Mouse (Mus musculus): ENCODE measurements around the gene Ccdc9b.

The Ccdc9b gene

GRCm38 (mm10) chr2:118745915-118746901 is 16.3 kb downstream of the Ccdc9b start:
- peak; percentile 59 for DNase-seq

DNA sequence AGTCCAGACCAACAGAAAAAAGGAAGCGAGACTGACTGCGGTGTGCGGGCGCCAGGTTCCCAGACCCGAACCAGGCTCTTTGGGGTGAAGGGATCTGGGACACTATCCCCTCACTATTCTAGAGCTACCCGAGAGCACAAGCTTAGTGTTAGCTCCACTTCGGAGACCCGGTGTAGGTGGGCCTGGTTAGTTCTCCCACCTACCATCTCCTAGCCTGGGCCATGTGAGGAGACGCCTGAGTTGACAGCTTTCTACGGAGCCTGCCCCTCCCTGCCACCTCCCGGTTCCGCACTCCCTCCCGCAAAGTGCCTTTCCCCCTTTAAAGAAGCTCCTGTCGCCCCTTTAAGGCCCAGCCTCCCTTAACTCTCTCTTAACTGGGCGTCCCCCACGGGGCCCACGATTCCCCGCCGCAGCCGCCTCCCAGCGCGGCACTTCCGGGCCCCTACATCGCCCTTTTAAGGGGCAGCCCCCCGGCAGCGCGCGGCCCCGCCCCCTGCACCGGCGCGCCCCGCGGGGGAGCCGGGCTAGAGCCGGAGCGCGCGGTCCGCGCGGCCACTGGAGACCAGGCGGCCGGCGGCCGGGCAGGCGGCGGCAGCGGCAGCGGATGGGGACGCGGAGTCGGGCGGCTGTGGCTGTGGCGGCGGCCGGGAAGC is 17.1 kb downstream of the Ccdc9b start, which contains the start of gene Inafm2:
Gene Inafm2 (plus strand): TSS at position 527 of the 653 bp plus-strand sequence.
- peak; percentile 94 for DNase-seq

DNA sequence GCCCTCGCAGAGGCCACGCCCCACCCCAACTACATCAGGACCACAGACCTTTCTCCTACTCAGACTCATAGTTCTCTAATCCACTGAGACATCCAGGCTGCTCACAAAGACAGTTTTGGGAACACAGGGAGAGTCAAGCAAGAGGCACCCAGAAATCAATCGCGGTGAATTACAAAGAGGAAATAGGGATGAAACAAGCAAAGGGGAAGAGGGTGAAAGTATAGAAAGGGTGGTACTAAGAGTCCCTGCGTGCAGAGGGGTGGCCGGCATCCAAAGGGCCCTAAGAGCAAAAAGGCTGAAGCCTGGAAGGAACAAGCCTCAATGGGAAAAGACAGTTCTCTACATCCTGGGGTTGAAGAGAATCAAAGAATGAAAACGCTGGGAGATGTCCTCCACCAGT is 17.8 kb downstream of the Ccdc9b start:
- DNase-seq: no peak

DNA sequence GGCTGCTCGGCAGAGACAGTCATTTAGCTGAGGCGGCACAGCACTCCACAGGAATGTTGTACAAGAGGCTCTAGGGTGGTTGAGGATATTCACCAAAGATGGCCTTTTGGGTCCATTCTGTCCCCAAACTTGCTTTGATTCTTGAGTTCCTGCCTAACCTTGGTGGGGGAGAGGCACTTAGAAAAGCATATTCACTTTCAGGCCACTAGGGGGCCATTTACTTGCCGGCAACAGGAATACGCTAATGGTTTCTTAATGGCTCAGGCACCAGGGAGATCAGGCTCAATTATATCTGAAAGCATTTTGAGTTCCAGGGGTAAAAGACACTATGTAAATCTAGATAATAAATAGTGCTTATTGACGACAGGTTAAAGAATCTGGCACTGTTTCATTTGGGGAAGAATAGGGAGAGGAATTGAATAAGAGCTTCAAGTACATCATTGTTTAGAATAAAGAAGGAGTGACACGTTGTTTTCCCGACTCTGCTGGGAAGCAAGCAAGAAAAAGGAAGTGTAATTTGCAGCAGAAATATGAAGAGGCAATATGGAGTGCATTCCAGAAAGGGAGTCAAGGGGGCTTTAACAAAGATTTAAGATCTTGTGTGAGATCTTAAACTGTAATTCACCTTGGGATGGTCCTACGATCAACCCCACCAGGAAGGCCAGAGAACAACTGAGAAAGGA is 19.1 kb downstream of the Ccdc9b start:
- peak; percentile 42 for DNase-seq

DNA sequence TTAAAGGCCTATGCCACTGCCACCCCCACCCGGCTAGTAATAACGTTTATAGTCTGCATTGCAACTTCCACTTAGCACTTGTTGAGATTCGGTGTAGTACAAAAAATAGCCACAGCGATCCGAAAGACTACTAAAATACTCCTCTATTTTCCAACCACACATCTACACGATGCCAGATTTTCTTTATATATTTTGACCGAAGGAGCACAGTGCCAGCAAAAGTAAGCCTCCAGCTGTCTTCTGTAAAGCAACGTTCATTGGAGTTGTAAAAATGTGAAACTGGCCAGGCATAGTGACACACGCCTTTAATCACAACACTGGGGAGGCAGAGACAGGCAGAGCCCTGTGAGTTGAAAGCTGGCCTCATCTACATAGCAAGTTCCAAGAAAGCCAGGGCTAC is 21.3 kb downstream of the Ccdc9b start:
- no peak for DNase-seq

- DNase-seq: no peak
Measured at GRCm38 (mm10) chr2:118740341-118740740, 22.1 kb downstream of the Ccdc9b start.

DNA sequence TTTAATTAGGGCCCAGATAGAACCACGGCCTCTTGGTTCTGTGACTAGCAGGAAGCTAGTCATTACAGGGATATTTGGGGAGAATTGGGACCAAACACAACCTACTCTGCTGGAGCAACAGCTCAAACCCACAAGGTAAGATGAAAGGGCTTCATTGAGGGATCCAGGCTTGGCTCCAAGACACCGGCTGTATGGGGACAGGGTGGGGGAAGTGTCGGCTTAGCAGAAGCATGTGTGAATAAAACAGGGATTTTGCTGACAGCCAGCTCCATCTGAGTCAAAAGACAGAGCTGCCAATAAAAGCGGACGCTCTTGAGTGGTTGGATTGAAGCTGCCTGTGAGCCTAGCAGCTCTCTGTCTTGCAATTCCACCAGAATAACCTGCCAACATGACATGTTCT is 29.1 kb downstream of the Ccdc9b start:
- no peak for DNase-seq

DNA sequence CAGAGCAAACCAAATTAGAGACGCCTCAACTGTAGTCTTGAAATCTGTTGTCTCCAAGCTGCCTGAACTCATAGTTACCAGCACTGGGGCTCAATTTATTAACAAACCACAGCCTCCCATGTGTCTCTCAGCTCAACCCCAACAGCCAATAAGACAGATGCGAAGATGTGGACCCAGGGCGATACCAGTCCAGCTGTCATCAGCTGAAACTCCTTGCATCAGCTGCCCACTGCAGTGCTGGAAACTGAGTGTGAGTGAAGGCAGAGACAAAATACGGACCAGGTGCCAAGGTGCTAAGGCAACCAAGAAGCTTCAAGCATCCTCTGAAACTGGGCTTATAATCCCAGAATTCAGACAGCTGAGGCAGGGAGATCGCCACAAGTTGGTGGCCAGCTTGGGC is 30.5 kb downstream of the Ccdc9b start:
- DNase-seq: no peak

GRCm38 (mm10) chr2:118730622-118730915 is 31.9 kb downstream of the Ccdc9b start:
- peak; percentile 84 for DNase-seq

- DNase-seq: no peak
Measured at GRCm38 (mm10) chr2:118729816-118730621, 32.4 kb downstream of the Ccdc9b start.

GRCm38 (mm10) chr2:118729194-118729593 is 33.3 kb downstream of the Ccdc9b start:
- DNase-seq: no peak

- peak; percentile 80 for DNase-seq
Measured at GRCm38 (mm10) chr2:118728337-118728736, 34.1 kb downstream of the Ccdc9b start, which contains the start of gene Plcb2. Gene Plcb2, minus strand, starts transcription at chr2:118728438.

- DNase-seq: no peak
Measured at GRCm38 (mm10) chr2:118727911-118728310, 34.5 kb downstream of the Ccdc9b start.

DNA sequence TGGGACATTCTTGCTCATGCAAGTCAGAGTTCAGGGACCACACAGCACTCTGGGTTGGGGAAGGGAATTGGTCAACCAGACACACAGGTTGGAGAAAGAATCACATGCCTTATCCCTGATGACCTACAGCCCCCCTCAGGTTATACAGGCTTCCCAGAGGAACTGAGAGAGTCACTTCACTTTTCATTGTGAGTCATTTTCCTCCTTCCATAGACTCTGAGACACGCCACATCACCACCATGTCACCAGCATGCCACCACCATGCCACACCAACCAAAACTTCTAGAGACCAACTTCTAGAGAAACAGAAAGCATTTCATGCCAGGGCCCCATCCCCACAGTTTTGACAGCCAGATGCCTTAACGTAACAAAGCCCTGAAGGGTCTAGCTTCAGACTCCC is 35.6 kb downstream of the Ccdc9b start:
- DNase-seq: no peak

DNA sequence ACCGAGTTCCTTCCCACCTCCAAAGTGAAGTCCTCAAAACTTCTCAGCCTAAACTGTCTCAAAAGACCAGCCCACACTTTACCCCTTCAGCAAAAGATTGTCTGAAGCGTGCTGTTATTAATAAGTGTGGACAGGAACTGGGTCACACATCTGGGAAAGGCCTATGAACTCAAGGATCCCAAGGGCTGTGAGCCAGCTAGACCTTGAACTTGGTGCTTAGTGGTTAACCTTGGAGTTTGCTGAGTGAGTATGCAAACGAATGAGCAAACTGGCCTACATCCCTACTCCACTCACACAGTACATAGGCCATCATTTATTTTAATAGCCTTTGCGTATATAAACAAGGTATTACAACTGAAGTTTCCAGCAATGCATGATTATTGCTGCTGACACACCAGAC is 37.0 kb downstream of the Ccdc9b start:
- DNase-seq: no peak

GRCm38 (mm10) chr2:118723693-118724486 is 38.6 kb downstream of the Ccdc9b start:
- DNase-seq: no peak

DNA sequence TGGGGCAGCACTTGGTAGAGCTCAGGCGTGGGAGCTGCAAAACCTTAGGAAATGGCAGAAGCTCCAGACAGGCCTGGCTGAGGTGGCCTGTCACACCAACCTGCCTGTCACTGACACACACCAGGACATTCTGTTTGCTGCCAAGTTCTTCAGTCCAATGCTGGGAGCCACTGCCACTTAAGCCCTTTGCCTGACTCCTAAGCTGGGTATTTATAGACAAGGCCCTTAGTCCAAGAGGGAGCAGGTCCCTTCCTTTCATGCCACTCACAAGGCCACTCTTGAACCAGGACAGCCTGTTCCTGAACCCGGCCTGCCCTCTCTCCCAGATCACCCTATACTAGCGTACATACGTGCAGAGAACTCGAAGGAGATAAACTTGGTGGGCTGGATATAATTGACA is 45.8 kb downstream of the Ccdc9b start:
- no peak for DNase-seq

GRCm38 (mm10) chr2:118714230-118714629 is 48.2 kb downstream of the Ccdc9b start:
- no peak for DNase-seq

DNA sequence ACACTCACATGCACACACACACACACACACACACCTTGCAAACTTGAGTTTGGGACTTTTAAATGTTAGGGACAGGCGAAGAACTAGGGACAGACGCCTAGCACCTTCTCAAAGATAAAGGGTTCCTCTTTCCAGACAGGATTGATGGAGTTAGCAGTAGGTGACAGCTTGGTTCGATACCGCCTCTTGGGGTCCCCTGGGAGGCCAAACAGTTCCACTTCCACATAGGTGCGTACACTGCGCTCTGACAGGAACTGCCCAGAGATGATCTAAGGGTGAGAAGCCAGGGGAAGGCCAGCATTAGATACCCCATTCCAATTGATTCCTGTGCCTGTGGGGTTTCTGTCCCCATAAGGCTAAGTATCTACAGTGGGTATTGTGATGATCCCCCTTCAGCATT is 48.8 kb downstream of the Ccdc9b start:
- no peak for DNase-seq

DNA sequence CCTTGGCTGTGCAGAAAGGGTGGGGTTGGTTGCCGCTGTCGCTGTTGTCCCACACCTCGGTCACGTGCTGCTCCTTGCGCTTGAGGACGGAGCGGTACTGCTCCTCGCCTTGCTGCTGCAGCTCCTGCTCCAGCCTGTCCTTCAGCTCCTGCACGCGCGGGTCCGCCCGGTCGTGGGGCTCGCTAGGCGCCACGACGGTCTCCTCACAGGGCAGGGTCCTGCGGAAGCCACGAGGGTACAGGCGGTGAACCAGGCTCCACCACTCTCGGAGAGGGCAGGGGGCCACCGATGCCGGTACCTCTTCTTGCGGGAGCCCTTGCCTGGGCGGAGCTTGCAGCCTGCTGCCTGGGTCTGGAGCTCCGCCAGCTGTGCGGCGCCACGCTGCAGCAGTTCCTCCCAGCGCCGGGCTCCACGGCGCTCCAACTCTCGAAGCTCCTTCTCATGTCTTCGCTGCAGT is 51.4 kb downstream of the Ccdc9b start:
- DNase-seq: peak; percentile 38

- DNase-seq: no peak
Measured at GRCm38 (mm10) chr2:118709655-118710221, 52.7 kb downstream of the Ccdc9b start.

Measured in thymus, postnatal 25 days (tissue).